Mouse (Mus musculus) hindbrain, embryonic 11.5 days (tissue): ENCODE measurements around the gene Med16. TPM values are rescaled to one million over a fixed set of nuclear protein-coding genes. Genes with fewer than 3 reads are reported as not detected.
A peak's percentile ranks its signal among the peaks of the same experiment; 100 is the strongest.

ENCODE experiments used
- ATAC-seq: fragments of 200-750 bp; cut with Nextera tagmentation; 2 replicates; pipeline ENCODE4 v1.8.0; 2017; ENCODE audit warnings: mild to moderate bottlenecking, moderate TSS enrichment, moderate library complexity; ENCODE audit not compliant: low FRiP score
- DNase-seq: peaks from one replicate; pipeline ENCODE4 v3.0.0-alpha.2; 2015; ENCODE audit warnings: low spot score
- H3K27ac ChIP-seq: fragments of 300-500 bp; sonication (generic); 2 replicates; pipeline ENCODE4 v1.5.1; 2014; ENCODE audit warnings: mild to moderate bottlenecking, low read depth, low read length
- H3K27me3 ChIP-seq: fragments of 300-500 bp; sonication (generic); 2 replicates; pipeline ENCODE4 v1.6.1; 2014; ENCODE audit warnings: mild to moderate bottlenecking, low read length, moderate library complexity, mixed read lengths; ENCODE audit not compliant: control insufficient read depth, insufficient read depth
- H3K36me3 ChIP-seq: fragments of 300-500 bp; sonication (generic); 2 replicates; pipeline ENCODE4 v1.6.1; 2014; ENCODE audit warnings: mild to moderate bottlenecking, low read length, moderate library complexity, mixed read lengths; ENCODE audit not compliant: control insufficient read depth, insufficient read depth
- H3K4me1 ChIP-seq: fragments of 300-500 bp; sonication (generic); replicated peaks from 2 replicates; pipeline ENCODE4 v1.6.1; 2014; ENCODE audit warnings: low read length, mixed read lengths; ENCODE audit not compliant: control insufficient read depth, insufficient read depth
- H3K4me2 ChIP-seq: fragments of 300-500 bp; sonication (generic); replicated peaks from 2 replicates; pipeline ENCODE4 v1.6.1; 2014; ENCODE audit warnings: mild to moderate bottlenecking, low read depth, low read length
- H3K4me3 ChIP-seq: fragments of 300-500 bp; sonication (generic); 2 replicates; pipeline ENCODE4 v1.5.1; 2014; ENCODE audit warnings: low read depth, low read length
- H3K9ac ChIP-seq: fragments of 300-500 bp; sonication (generic); 2 replicates; pipeline ENCODE4 v1.6.1; 2014; ENCODE audit warnings: low read depth, low read length
- H3K9me3 ChIP-seq: fragments of 300-500 bp; sonication (generic); 2 replicates; pipeline ENCODE4 v1.6.1; 2016; ENCODE audit warnings: low read length; ENCODE audit not compliant: control insufficient read depth
- WGBS: fragments of 180-500 bp; shearing (Covaris S2); extraction: QIAGEN DNeasy Blood & Tissue Kit; methylation state at CpG from one replicate; pipeline ENCODE4 v1.1.7; 2014; 5-methylcytosine and 5-hydroxymethylcytosine counted together
- polyA plus RNA-seq: library from polyadenylated mRNA; unstranded; fragments of >200 nt; fragmentation: Nextera tagmentation; extraction: Ambion mirVana; gene quantifications from 2 replicates; pipeline ENCODE4 v1.2.1, GENCODE M21; 2014

Gene Med16
- polyA plus RNA-seq, 1 experiment from 2014 or later, result 33.7 TPM

- Histone ChIP-seq H3K4me2 (peak overlapping the region; percentile 67), H3K27me3 (no peaks in the 10 kb centered on the region), H3K9ac (peak overlapping the region; percentile 89), H3K4me1 (peaks cover 37% of the 10 kb centered on the region), H3K4me3 (peak overlapping the region; percentile 100), H3K9me3 (no peaks in the 10 kb centered on the region), H3K36me3 (0 out of 2 replicates have a peak, but pooled peaks cover 2% of the 10 kb centered on the region), H3K27ac (peak overlapping the region; percentile 100)
- 0 out of 2 replicates have a peak, but pooled peaks have one; percentile 20 for ATAC-seq
- DNase-seq, result peak; percentile 77
- 1% methylated on average over 15 of the region's 15 CpGs for WGBS
Measured at GRCm38 (mm10) chr10:79853392-79853791, 55.3 kb downstream of the Med16 start.

- Histone ChIP-seq H3K27ac (peak overlapping the region; percentile 100), H3K4me3 (peak overlapping the region; percentile 100), H3K4me2 (peak overlapping the region; percentile 67), H3K36me3 (0 out of 2 replicates have a peak, but pooled peaks cover 2% of the 10 kb centered on the region), H3K4me1 (peaks cover 32% of the 10 kb centered on the region), H3K9me3 (no peaks in the 10 kb centered on the region), H3K9ac (peak overlapping the region; percentile 89), H3K27me3 (no peaks in the 10 kb centered on the region)
- no peak for ATAC-seq
- WGBS, result 35% methylated on average over 8 of the region's 8 CpGs
- DNase-seq, result no peak
Measured at GRCm38 (mm10) chr10:79852827-79853226, 55.9 kb downstream of the Med16 start.

GRCm38 (mm10) chr10:79852107-79852789 is 56.5 kb downstream of the Med16 start:
- H3K9me3 ChIP-seq, result no peaks in the 10 kb centered on the region
- 0 out of 2 replicates have a peak, but pooled peaks cover 2% of the 10 kb centered on the region for H3K36me3 ChIP-seq
- peak overlapping the region; percentile 67 for H3K4me2 ChIP-seq
- no peak for ATAC-seq
- 65% methylated on average over 9 of the region's 9 CpGs for WGBS
- H3K9ac ChIP-seq, result peak overlapping the region; percentile 89
- peaks cover 26% of the 10 kb centered on the region for H3K4me1 ChIP-seq
- peak overlapping the region; percentile 100 for H3K27ac ChIP-seq
- H3K4me3 ChIP-seq, result peak overlapping the region; percentile 100
- no peak for DNase-seq
- no peaks in the 10 kb centered on the region for H3K27me3 ChIP-seq

GRCm38 (mm10) chr10:79851653-79852052 is 57.1 kb downstream of the Med16 start:
- H3K27me3 ChIP-seq, result no peaks in the 10 kb centered on the region
- ATAC-seq (no peak), DNase-seq (no peak)
- H3K36me3 ChIP-seq, result no peaks in the 10 kb centered on the region
- peak overlapping the region; percentile 100 for H3K27ac ChIP-seq
- peaks cover 22% of the 10 kb centered on the region for H3K4me1 ChIP-seq
- H3K4me2 ChIP-seq, result no peak overlapping the region
- H3K9ac ChIP-seq, result no peak overlapping the region
- H3K9me3 ChIP-seq, result no peaks in the 10 kb centered on the region
- WGBS, result 84% methylated on average over 3 of the region's 3 CpGs
- H3K4me3 ChIP-seq, result peak overlapping the region; percentile 10; the same call in 1 of the 2 replicates

GRCm38 (mm10) chr10:79849941-79850628 is 58.6 kb downstream of the Med16 start:
- no peak for ATAC-seq
- Histone ChIP-seq H3K4me3 (no peak overlapping the region), H3K9ac (no peak overlapping the region), H3K27ac (no peak overlapping the region), H3K4me2 (no peak overlapping the region), H3K27me3 (no peaks in the 10 kb centered on the region), H3K4me1 (peaks cover 14% of the 10 kb centered on the region), H3K36me3 (no peaks in the 10 kb centered on the region), H3K9me3 (no peaks in the 10 kb centered on the region)
- WGBS, result 85% methylated on average over 8 of the region's 8 CpGs
- DNase-seq, result no peak

- H3K9me3 ChIP-seq, result no peaks in the 10 kb centered on the region
- no peaks in the 10 kb centered on the region for H3K27me3 ChIP-seq
- H3K9ac ChIP-seq, result no peak overlapping the region
- no peaks in the 10 kb centered on the region for H3K36me3 ChIP-seq
- DNase-seq (no peak), ATAC-seq (no peak)
- peaks cover 1% of the 10 kb centered on the region; the same call in 1 of the 2 replicates for H3K4me1 ChIP-seq
- H3K27ac ChIP-seq, result no peak overlapping the region
- 63% methylated on average over 5 of the region's 5 CpGs for WGBS
- no peak overlapping the region for H3K4me3 ChIP-seq
- H3K4me2 ChIP-seq, result no peak overlapping the region
Measured at GRCm38 (mm10) chr10:79846553-79846952, 62.2 kb downstream of the Med16 start.

Other genes starting within 250 kb of the Med16 start
- 1.1 and 1.6 TPM in 2 replicates for gene Madcam1, start 244.4 kb downstream of the Med16 start, polyA plus RNA-seq
- 69.6 and 70.8 TPM in 2 replicates for gene Tpgs1, start 239.6 kb downstream of the Med16 start, polyA plus RNA-seq
- 153 and 159 TPM in 2 replicates for gene Cdc34, start 226.7 kb downstream of the Med16 start, polyA plus RNA-seq
- gene Gzmm, start 219.9 kb downstream of the Med16 start, polyA plus RNA-seq, result 0.42 and 0.73 TPM in 2 replicates
- gene Bsg, start 204.4 kb downstream of the Med16 start, polyA plus RNA-seq, result 595 and 605 TPM in 2 replicates
- 0.15 and 0.20 TPM in 2 replicates for gene Hcn2, start 192.3 kb downstream of the Med16 start, polyA plus RNA-seq
- 23.5 and 26.8 TPM in 2 replicates for gene Polrmt, start 162.3 kb downstream of the Med16 start, polyA plus RNA-seq
- gene Fgf22, start 153.8 kb downstream of the Med16 start, polyA plus RNA-seq, result 0.18 and 0.48 TPM in 2 replicates
- gene Rnf126, start 142.0 kb downstream of the Med16 start, polyA plus RNA-seq, result 79.4 and 80.5 TPM in 2 replicates
- 1.5 TPM in 2 replicates for gene Fstl3, start 131.7 kb downstream of the Med16 start, polyA plus RNA-seq
- 0.13 TPM in 1 of 2 replicates, not detected in the other for gene Prss57, start 118.0 kb downstream of the Med16 start, polyA plus RNA-seq
- 129 and 132 TPM in 2 replicates for gene Palm, start 115.4 kb downstream of the Med16 start, polyA plus RNA-seq
- 0.59 and 0.69 TPM in 2 replicates for gene Misp, start 87.9 kb downstream of the Med16 start, polyA plus RNA-seq
- gene Ptbp1, start 54.5 kb downstream of the Med16 start, polyA plus RNA-seq, result 141 and 152 TPM in 2 replicates
- gene Prtn3, start 34.4 kb downstream of the Med16 start, polyA plus RNA-seq, result 9.4 and 10.5 TPM in 2 replicates
- gene Plppr3, start 34.3 kb downstream of the Med16 start, polyA plus RNA-seq, result 129 and 150 TPM in 2 replicates
- 0.67 TPM in 1 of 2 replicates, not detected in the other for gene Elane, start 22.7 kb downstream of the Med16 start, polyA plus RNA-seq
- gene Cfd, start 18.1 kb downstream of the Med16 start, polyA plus RNA-seq, result not detected in 2 replicates
- gene Gm26602, start 1.9 kb upstream of the Med16 start, polyA plus RNA-seq, result 23.6 and 25.3 TPM in 2 replicates
- gene Kiss1r, start 8.0 kb upstream of the Med16 start, polyA plus RNA-seq, result 0.26 and 0.36 TPM in 2 replicates
- gene R3hdm4, start 12.3 kb upstream of the Med16 start, polyA plus RNA-seq, result 131 and 139 TPM in 2 replicates
- gene Arid3a, start 18.1 kb upstream of the Med16 start, polyA plus RNA-seq, result 4.9 and 9.0 TPM in 2 replicates
- gene Wdr18, start 51.2 kb upstream of the Med16 start, polyA plus RNA-seq, result 94.7 and 102 TPM in 2 replicates
- gene Grin3b, start 61.8 kb upstream of the Med16 start, polyA plus RNA-seq, result 0.29 and 0.49 TPM in 2 replicates
- 14.6 and 16.1 TPM in 2 replicates for gene Tmem259, start 75.4 kb upstream of the Med16 start, polyA plus RNA-seq
- 180 and 221 TPM in 2 replicates for gene Cnn2, start 79.7 kb upstream of the Med16 start, polyA plus RNA-seq
- gene Abca7, start 87.6 kb upstream of the Med16 start, polyA plus RNA-seq, result 2.6 TPM in 2 replicates
- gene Arhgap45, start 107.7 kb upstream of the Med16 start, polyA plus RNA-seq, result 4.1 and 4.3 TPM in 2 replicates
- gene Polr2e, start 130.9 kb upstream of the Med16 start, polyA plus RNA-seq, result 215 and 222 TPM in 2 replicates
- gene Gpx4, start 138.2 kb upstream of the Med16 start, polyA plus RNA-seq, result 543 and 552 TPM in 2 replicates
- gene Sbno2, start 196.6 kb upstream of the Med16 start, polyA plus RNA-seq, result 8.0 and 9.5 TPM in 2 replicates
- gene Stk11, start 206.9 kb upstream of the Med16 start, polyA plus RNA-seq, result 21.3 and 26.8 TPM in 2 replicates
- 364 and 371 TPM in 2 replicates for gene Atp5d, start 229.7 kb upstream of the Med16 start, polyA plus RNA-seq
- gene Cbarp, start 231.9 kb upstream of the Med16 start, polyA plus RNA-seq, result 15.1 and 16.7 TPM in 2 replicates
- gene Midn, start 239.3 kb upstream of the Med16 start, polyA plus RNA-seq, result 66.7 and 67.1 TPM in 2 replicates